Mouse (Mus musculus) hematopoietic stem cell, adult 5-6 weeks (primary cell): Measurements from ENCODE around the gene Paxx. TPM values are rescaled to one million over a fixed set of nuclear protein-coding genes. Genes with fewer than 3 reads are reported as not detected.
A peak's percentile ranks its signal among the peaks of the same experiment; 100 is the strongest.

Experiments
- ATAC-seq, 2 experiments: fragments of 125-278 bp in 1 of 2; replicated peaks in 1 of 2; 2 replicates each; pipeline ENCODE4 v1.8.0; 2016 to 2017; ENCODE audit warnings: inconsistent platforms in 2 of 2, mild to moderate bottlenecking in 2 of 2, moderate number of reproducible peaks in 2 of 2, low read depth in 1 of 2, moderate TSS enrichment in 1 of 2; ENCODE audit not compliant: low FRiP score in 2 of 2, poor library complexity in 2 of 2, severe bottlenecking in 2 of 2, insufficient read depth in 1 of 2, low TSS enrichment in 1 of 2
- total RNA-seq: library from RNA; stranded (forward); fragments of 172-1452, 232-1000 nt; gene quantifications from 2 replicates; pipeline ENCODE4 v1.2.3, GENCODE M21; 2017

Paxx gene
- total RNA-seq, 1 experiment from 2014 or later = 27.5 TPM

DNA sequence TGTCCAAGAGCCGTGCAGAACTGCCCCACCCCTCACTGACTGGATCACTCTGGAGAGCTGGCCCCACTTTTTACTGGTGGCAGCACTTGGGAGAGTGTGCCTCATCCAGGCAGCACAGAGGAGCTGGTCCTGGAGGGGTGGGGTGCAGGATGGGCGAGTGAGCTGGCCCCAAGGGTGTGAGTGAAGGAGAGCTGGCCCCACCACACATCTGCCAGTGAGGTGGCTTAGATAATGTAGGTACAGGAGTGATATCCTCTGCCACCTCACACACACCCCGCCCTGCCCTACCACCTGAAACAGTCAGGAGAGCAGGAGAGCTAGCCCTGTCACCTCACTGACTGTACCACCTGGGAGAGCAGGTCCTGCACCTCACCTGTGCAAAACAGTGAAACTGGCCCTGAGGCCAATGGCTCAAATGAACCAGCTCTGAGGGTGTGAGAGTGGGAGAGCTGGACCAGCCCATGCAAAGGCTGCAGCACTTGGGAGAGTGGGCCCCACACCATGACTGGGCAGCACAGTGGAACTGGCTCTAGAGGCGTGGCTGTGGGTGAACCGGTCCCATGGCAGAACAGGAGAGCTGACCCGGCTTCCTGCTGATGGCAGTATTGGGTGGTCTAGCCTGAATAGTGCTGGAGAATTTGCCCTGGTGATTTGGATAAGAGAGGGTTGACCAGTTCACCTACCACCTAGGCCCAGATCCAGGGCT is 27.2 kb upstream of the Paxx start:
- no peak for ATAC-seq

DNA sequence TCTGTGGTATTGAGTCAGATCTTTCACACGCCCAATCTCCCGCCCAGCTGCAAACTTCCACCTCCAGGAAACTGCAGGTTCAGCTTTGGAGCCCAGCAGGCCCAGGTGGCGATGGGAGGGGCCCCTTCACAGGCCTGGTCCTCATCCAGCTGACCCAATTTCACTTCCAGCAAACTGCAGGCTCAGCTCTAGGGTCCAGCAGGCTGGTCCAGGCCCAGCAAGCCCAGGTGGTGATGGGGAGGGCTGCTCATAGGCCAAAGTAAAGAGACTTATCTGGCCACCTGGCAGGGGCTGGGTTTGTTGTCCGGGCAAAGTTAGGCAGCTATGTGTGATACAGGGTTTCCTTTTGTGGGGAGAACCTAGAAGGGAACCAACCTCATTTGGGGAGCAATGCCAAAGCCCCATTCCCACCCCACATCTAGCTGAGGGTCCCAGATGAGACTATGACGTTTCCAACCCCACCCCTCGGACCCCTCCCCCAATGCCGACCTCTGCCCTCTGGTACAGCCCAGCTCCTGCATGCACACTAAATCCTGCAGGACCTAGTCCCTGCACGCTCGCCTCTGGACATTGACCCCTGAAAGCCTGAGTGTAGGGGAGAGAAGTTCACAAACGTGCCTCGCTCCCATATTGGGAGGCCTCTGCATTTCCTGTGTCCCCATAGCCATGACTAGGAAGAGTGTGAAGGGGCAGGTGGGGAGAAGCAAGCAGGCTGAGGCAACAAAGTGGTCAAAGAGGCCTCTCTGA is 24.2 kb upstream of the Paxx start:
- ATAC-seq = no peak

DNA sequence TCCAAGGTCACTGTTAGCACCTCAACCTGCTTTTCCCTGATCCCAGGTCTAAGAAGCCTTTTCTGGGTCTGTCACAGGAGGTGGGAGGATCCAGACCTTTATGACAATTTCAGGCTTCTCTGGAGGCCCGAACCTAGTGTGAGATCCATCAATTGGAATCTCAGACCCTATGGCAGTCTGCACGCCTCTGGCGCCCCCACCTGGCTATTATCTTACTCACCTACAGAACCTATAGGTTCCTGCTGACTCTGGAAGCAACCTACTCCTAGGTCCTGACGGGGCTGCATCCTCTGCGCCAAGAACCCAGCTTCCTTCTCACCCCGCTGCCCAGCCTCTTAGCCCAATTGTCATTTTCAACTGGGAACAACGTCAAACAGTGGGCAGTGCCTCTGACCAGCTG is 22.1 kb upstream of the Paxx start:
- peak; percentile 50 to 75 for ATAC-seq

DNA sequence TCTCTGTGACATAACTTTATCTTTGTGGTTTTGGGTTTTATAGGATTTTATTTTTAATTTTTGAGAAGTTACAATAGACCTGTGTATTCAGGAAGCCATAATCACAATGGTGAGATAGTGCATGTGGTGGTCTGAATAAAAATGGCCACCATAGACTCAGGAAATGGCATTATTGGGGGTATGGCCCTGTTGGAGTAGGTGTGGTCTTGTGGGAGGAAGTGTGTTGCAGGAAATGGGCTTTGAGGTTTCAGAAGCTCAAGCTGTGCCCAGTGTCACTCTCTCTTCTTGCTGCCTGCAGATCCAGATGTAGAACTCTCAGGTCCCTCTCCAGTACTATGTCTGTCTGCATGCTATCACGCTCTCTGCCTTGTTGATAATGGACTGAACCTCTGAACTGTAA is 19.6 kb upstream of the Paxx start:
- ATAC-seq = peak in 1 of 2 experiments; percentile 19; a peak in 3 of 4 replicates

DNA sequence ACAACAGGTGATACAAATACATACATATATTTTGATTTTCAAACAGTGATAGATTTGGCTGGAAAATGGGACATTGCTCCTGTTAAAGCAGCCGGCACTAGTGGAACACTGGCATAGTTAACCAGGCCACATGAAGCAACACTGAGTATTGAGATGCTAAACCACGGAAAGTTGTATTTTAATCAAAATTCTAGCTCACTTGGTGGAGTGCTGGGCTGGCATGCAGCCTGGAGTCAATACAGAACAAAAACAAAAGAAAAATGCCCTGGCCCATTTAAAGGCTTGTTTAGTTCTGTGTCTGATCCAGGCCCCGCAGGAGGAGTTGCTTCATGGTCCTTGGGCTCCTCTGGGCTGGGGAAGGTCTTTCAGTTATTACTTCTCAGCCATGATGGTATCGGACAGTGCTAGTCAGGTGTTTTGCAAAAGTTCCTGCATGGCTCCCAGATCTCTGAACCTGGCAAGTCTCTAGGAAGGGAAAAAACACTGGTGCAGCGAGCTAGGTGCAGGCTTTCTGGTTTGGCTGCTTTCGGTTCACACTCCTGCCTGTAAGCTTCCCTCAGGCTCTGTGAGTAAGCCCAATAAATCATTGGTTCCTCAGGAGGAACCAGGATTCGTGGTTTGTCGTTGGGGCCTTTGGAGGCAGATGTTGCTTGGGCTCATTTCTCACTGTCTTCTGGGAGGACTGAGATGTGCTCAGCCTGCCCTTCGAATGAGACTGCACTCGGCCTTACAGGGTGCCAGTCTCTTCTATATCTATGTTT is 18.8 kb upstream of the Paxx start:
- ATAC-seq = no peak

DNA sequence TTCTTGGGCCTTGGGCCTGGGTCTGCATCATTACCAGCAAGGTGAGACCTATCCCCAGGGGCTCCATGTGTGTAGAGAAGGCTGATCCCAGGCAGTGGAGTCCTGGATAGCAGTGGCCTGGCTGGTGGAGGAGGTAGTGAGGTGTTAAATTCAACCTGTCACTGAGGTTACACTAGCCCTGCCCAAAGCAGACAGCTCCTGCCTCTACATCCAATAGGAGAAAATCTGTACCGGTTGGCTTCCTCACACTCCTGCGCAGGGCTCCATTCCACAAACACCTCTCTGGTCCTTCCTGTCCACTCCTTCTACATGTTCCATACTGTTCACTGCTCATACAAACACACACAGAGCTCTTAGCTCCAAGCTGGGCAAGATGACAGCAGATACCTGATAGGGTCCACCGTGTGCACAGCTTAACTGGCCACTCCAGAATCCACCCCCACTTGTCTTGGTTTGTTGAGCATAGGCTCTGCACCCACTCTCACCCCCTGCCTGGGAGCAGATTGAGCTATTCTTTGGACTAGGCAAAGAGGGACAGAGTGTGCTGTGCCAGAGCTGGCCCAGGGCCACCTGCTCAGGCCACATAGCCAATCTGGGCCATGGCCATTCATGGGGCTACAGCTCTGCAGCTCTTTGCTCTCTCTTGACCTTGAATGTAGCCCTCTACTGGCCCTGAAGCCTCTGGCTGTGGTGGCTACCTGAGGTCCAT is 17.2 kb upstream of the Paxx start:
- no peak for ATAC-seq

DNA sequence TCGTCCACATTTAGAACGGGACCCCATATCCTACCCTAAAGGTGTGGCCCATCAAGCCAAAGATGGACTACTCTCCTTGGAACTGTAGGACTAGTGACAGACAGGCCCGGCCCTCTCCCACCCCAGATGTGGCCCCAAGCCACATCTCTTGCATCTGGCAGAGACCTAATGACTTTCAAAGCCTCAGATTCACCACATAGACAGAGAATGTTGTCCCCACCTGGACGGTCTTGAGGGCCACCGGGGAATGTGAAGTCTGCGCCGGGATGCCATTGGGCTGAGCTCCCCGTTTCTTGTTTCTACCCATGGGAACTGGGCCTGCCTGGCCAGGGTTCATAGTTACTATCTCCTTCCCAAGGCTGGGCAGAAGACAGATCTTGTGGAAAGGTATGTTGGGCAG is 16.6 kb upstream of the Paxx start:
- no peak for ATAC-seq

DNA sequence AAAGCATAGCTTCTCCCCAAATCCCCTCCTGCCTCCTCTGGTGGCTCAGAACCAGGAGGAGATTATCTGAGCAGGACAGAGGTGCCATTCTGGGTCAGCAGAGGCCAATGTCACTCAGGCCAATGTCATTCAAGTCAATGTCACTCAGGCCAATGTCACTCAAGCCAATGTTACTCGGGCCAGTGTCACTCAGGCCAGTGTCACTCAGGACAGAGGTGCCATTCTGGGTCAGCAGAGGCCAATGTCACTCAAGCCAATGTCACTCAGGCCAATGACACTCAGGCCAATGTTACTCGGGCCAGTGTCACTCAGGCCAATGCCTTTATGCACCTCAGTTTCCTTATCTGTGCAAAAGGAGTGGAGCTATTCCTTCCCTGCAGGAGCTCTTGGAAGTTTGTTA is 11.7 kb upstream of the Paxx start:
- no peak for ATAC-seq

DNA sequence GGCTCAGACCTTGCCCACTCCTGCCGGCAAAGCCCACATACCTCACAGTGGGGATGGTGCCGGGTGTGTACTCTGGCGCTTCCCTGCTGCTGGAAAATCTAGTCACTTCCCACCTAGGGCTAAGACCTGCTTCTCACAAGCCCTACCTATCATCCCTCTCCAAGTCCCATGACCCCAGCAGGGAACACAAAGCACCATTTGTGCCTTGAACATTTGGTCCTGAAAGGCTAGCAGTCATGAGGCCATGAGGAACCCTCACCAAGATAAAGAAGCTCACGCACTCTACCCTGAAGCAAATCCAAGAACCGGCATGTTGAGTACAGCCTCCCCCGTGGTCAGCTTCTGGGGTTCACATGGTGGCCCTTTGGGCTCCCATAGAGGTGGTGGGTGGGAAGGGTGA is 9.1 kb upstream of the Paxx start, which contains the start of gene Ptgds:
Gene Ptgds, minus strand, starts transcription at position 78 of the 400 bp plus-strand sequence.
- no peak for ATAC-seq

DNA sequence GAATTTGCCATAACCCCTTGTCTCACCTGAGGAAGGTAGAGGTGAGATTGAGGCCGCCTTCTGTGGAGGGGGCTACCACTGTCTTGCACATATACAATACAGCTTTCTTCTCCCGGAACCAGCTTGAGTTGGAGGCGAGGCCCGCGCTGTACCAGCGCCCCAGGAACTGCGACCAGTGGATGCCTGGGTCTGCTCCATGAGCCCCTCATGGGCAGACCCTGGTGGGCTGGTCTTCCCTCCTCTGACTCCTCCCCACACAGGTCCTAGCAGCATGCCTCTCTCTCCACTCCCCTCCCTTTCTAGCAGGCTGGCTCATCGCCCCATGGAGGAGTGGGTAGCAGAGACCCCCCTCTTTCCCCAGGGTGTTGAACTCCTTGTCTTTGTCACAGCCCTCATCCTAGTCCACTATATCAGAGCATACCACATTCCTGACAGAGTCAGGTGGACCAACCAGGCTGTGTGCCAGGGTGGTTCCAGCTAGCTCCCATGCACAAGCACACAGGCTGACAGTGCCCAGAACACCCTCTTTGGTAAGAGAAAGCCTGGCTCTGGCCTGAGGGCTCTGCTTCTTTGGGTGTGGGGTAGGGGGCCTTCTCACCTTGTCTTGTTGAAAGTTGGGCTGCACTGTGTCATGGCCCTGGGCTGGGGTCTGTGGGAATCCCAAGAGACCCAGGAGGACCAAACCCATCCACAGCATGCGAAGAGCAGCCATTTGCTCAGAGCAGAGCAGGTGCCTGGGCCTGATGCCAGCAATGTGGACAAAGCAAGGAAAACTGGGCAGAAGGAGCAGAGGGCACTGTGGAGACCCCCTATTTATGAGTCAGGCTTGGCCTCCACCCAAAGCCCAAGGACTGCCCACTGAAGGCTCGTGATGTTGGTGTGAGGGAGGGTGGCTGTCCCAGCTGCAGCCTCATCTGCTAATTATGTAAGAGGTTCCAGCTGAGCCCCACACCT is 8.3 kb upstream of the Paxx start:
- no peak for ATAC-seq

DNA sequence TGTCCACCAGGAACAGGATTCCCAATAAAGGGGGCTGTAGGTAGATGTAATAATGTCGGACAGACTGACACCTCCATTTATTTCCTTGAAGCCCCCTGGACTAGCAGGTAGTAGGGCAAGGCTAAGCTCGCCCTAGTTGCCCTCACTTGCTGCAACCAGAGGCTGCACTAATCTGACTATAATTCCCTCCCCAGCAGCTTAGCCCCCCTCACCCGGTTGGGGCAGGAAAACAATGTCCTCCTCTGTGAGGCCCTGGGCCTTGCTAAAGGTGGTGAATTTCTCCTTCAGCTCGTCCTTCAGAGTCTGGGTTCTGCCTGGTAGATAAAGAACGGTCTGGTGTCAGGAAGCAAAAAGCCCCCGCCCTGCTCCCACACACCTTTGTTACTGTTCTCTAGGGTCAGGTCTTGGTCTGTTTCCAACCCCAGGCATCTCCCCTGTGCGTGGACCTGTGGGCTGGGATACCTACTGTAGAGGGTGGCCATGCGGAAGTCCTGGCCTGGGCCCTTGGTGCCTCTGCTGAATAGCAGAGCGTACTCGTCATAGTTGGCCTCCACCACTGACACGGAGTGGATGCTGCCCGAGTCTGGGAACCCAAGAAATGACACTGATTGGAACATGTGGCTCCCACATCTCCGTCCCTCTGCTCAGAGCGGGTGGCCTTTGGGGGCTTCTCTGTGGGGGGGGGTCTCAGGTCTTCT is 6.9 kb upstream of the Paxx start:
- no peak for ATAC-seq

DNA sequence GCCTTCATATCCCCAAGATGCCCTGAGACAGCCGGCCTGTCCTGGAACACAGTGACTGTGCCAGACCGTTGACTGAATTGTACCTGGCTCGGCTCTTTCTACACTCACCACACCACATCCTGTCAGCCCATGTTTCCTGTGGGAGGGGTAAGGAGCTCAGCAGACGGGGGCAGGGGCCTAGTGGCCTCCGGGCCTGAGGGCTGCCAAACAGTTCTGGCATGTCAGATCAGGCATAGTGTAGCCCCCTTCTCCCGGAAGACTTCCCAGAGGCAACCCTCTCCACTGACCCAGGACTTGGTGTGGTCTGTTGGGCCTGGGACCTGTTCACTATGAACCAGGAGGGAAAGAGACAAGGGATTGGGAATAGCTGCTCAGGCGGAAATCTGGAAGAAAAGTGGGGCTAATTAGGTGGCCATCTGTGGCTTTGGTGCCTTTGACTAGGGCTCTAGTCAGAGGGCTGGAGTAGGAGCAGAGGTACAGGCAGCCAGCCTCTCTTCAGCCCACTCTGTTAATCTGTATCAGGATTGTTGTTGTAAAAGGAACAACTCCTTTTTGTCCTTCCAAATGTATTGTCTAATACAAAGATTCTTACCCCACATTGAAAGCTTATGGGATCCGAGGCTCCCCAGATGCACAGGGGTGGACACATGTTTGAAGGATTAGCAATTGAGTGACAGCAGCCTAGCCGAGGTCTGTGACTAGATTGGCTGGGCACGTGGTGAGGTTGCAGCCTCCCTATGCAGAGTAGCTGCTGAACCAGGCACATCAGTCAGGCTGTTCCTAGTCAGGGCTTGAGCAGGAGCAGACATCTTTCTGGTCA is 5.1 kb upstream of the Paxx start:
- ATAC-seq = peak; percentile 76 to 84

DNA sequence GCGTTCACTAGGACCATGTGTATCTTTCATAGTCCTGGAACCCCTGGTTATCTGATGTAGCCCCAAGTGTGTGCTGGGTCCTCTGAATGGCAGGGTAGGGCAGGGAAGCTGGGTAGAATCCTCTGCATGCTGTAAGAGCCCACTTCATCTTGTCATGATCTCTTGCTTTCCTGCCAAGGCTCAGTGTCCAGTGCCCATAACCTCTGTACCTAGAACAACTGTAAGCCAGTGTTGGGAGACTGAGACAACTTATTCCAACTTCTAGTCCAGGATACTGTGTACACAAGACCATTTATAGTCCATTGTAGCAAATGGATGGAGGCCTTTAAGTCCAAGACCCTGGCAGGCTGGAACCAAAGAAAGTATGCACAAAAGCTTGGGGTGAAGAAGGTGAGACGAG is 4.4 kb upstream of the Paxx start:
- no peak for ATAC-seq

DNA sequence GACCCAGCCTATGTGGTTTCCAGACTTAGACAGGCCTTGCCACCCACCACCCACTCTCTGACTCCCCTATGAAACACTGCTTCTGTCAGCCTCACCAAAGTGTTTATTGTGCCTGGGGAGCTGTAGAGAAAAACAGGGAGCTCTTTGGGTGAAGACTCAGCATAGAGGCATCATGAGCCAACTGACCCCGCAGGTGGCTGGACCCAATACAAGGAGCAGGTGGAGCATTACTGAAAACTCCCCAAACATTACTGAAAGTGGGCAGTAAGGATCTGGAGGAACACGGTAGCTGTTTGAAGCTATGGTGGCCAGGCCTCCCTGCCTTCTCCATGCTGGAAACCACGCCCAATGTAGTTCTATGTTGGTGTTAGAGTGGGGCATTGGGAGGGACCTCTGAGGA is 2.7 kb upstream of the Paxx start:
- no peak for ATAC-seq

DNA sequence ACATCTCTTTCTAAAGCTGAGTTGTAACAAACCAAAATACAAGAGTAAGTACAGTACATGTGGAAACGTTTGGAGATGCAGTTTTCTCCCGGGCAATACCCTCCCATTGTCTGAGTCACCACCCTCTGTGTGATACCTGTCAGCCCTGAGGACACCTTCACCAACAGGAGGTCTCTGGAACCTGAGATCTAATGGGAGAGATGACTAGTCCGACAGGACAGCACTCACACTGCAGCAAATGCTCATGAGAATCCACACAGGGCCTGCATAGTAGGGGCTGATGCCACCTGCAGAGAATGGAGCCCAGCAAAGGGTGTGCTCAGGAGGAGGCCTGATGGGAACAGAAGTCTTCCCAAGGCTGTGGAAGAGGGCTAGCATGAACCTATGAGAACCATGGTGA is 513 bp upstream of the Paxx start:
- no peak for ATAC-seq
